Mouse (Mus musculus) hindbrain, embryonic 15.5 days (tissue): ENCODE data around the gene Hist1h1d. TPM values are rescaled to one million over a fixed set of nuclear protein-coding genes. Genes with fewer than 3 reads are reported as not detected.
"Not testable (repeated sequence)": the region's sequence is repeated elsewhere in the genome, so short reads cannot be mapped to it uniquely, and the experiment has no call there.

ENCODE experiments used
- ATAC-seq: fragments of 200-750 bp; cut with Nextera tagmentation; 2 replicates; pipeline ENCODE4 v1.8.0; 2017; ENCODE audit warnings: low read depth, moderate number of reproducible peaks, moderate TSS enrichment; ENCODE audit not compliant: low FRiP score
- H3K27ac ChIP-seq: fragments of 300-500 bp; sonication (generic); replicated peaks from 2 replicates; pipeline ENCODE4 v1.5.1; 2015; ENCODE audit warnings: mild to moderate bottlenecking, inconsistent platforms
- H3K27me3 ChIP-seq: fragments of 300-500 bp; sonication (generic); 2 replicates; pipeline ENCODE4 v1.6.1; 2015; ENCODE audit warnings: control low read depth, inconsistent platforms
- H3K36me3 ChIP-seq: fragments of 300-500 bp; sonication (generic); 2 replicates; pipeline ENCODE4 v1.6.1; 2015; ENCODE audit warnings: control low read depth, inconsistent platforms
- H3K4me1 ChIP-seq: fragments of 300-500 bp; sonication (generic); replicated peaks from 2 replicates; pipeline ENCODE4 v1.6.1; 2015; ENCODE audit warnings: control low read depth, inconsistent platforms
- H3K4me2 ChIP-seq: fragments of 300-500 bp; sonication (generic); 2 replicates; pipeline ENCODE4 v1.6.1; 2015; ENCODE audit warnings: moderate library complexity, mild to moderate bottlenecking, inconsistent platforms
- H3K4me3 ChIP-seq: fragments of 300-500 bp; sonication (generic); 2 replicates; pipeline ENCODE4 v1.5.1; 2015; ENCODE audit warnings: mild to moderate bottlenecking, inconsistent platforms
- H3K9ac ChIP-seq: fragments of 300-500 bp; sonication (generic); 2 replicates; pipeline ENCODE4 v1.6.1; 2015; ENCODE audit warnings: inconsistent platforms
- H3K9me3 ChIP-seq: fragments of 300-500 bp; sonication (generic); 2 replicates; pipeline ENCODE4 v1.6.1; 2016; ENCODE audit warnings: control low read depth, inconsistent platforms
- WGBS: fragments of 180-500 bp; shearing (Covaris S2); methylation state at CpG from one replicate; pipeline ENCODE4 v1.1.7; 2015; 5-methylcytosine and 5-hydroxymethylcytosine counted together
- polyA plus RNA-seq: library from polyadenylated mRNA; unstranded; fragments of >200 nt; fragmentation: Nextera tagmentation; extraction: Ambion mirVana; gene quantifications from 2 replicates; pipeline ENCODE4 v1.2.1, GENCODE M21; 2015

The Hist1h1d gene
- polyA plus RNA-seq, 1 experiment from 2014 or later, result 0.10 TPM

DNA sequence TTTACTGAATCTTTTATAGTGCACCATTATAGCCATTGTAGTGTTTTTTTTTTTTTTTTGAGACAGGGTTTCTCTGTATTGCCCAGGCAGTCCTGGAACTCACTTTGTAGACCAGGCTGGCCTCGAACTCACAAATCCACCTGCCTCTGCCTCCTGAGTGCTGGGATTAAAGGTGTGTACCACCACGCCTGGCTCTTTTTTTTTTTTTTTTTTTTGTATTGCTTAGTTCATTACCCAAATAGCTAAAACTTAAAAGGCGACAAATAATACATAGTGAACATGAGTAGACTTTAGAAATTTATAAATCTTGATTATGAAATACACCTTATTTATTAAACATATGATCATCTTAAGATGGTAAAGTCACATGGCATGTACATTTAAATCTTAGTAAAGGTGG is 11.6 kb upstream of the Hist1h1d start:
- Histone ChIP-seq H3K9ac (no peak overlapping the region), H3K9me3 (no peaks in the 10 kb centered on the region), H3K36me3 (no peaks in the 10 kb centered on the region), H3K4me1 (peaks cover 8% of the 10 kb centered on the region), H3K4me2 (no peak overlapping the region), H3K27me3 (no peaks in the 10 kb centered on the region), H3K27ac (no peak overlapping the region), H3K4me3 (no peak overlapping the region)
- 81% methylated on average over 3 of the region's 3 CpGs for WGBS
- no peak for ATAC-seq

DNA sequence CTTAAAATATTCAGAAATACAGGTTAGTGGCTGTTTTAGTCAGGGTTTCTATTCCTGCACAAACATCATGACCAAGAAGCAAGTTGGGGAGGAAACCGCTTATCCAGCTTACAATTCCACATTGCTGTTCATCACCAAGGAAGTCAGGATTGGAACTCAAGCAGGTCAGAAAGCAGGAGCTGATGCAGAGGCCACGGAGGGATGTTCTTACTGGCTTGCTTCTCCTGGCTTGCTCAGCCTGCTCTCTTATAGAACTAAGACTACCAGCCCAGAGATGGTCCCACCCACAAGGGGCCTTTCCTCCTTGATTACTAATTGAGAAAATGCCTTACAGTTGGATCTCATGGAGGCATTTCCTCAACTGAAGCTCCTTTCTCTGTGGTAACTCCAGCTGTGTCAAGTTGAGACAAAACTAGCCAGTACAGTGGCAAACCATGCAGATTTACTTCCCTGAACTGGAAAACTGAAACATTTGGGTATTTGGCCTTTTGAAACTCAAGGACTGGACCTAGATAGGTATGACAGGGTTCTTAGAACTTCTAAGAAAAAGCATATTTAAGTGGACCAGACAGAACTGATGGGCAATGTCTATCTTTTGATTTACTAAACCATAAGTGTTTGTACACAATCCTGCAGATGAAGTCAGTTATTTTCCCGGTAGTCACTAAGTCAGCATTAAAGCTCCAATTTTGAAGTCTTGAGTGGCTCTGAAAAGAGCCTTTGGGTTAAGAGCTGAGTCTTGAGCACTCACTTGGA is 10.7 kb upstream of the Hist1h1d start:
- not testable (repeated sequence) for H3K4me1 ChIP-seq, ATAC-seq, H3K36me3 ChIP-seq, H3K27me3 ChIP-seq, H3K9me3 ChIP-seq
- H3K27ac ChIP-seq, result 0 out of 2 replicates have a peak overlapping the region, but pooled peaks have one; percentile 77
- peak overlapping the region; percentile 40 for H3K9ac ChIP-seq
- peak overlapping the region; percentile 49 for H3K4me3 ChIP-seq
- 3% methylated on average over 3 of the region's 3 CpGs for WGBS
- H3K4me2 ChIP-seq, result peak overlapping the region; percentile 87

DNA sequence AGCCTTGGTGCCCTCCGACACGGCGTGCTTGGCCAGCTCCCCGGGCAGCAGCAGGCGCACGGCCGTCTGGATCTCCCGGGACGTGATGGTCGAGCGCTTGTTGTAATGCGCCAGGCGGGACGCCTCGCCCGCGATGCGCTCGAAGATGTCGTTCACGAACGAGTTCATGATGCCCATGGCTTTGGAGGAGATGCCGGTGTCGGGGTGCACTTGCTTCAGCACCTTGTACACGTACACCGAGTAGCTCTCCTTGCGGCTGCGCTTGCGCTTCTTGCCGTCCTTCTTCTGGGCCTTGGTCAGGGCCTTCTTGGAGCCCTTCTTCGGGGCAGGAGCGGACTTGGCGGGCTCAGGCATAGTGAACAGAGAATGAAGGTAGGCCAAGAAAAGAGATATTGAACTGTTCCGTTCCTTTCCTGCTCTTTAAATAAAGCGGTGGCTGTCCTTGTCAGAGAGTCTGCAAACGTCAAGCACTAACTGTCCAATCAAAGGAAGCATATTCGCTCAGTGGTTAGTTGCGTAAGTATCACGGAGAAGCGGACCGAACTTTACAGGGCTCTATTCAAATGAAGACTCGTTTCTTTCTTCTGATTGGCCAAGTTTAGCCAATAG is 10.0 kb upstream of the Hist1h1d start, which contains the start of gene Hist1h2bh:
Gene Hist1h2bh (minus strand): TSS at position 394 of the 609 bp plus-strand sequence.
- Histone ChIP-seq H3K4me3 (peak within 1 kb of the TSS; percentile 55), H3K27ac (peak within 1 kb of the TSS; percentile 90), H3K4me2 (peak within 1 kb of the TSS; percentile 87), H3K9ac (peak within 1 kb of the TSS; percentile 43)
- not testable (repeated sequence) for H3K4me1 ChIP-seq, H3K27me3 ChIP-seq, H3K9me3 ChIP-seq, H3K36me3 ChIP-seq
- under 1% methylated on average over 41 of the region's 42 CpGs for WGBS
- ATAC-seq, result peak; percentile 92

DNA sequence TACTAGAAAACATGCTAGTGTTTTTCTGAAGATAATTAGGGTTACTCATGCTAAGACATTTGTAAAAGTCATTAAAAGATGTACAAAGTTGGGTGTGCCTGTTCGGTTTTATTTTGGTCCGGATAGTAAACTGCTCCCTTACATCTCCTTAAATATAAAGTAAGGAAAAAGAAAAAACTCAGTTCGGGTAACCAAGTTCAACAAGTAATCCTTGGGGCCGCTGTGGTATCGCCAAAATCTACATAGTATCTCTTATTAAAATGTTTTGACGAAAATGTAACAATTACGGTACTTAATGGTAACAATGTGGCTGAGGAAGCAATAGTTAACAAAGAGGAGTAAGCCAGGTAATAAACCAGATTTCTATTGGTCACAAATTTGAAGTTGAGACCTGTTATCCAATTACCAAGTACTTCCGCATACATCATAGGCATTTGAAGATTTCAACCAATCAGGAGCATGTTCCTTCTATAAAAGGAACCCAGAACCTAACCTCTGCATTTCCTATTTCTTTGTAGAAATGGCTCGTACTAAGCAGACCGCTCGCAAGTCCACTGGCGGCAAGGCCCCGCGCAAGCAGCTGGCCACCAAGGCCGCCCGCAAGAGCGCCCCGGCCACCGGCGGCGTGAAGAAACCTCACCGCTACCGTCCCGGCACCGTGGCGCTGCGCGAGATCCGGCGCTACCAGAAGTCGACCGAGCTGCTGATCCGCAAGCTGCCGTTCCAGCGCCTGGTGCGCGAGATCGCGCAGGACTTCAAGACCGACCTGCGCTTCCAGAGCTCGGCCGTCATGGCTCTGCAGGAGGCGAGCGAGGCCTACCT is 8.9 kb upstream of the Hist1h1d start, which contains the start of gene Hist1h3f:
Gene Hist1h3f (plus strand): TSS at position 88 of the 822 bp plus-strand sequence.
- Histone ChIP-seq H3K27me3 (no peaks in the 10 kb centered on the region), H3K9ac (peak within 1 kb of the TSS; percentile 61), H3K4me1 (peaks cover 8% of the 10 kb centered on the region), H3K27ac (peak within 1 kb of the TSS; percentile 90), H3K4me2 (peak within 1 kb of the TSS; percentile 87), H3K36me3 (no peaks in the 10 kb centered on the region), H3K4me3 (peak within 1 kb of the TSS; percentile 55), H3K9me3 (no peaks in the 10 kb centered on the region)
- ATAC-seq, result peak; percentile 96
- WGBS, result under 1% methylated on average over 34 of the region's 45 CpGs

DNA sequence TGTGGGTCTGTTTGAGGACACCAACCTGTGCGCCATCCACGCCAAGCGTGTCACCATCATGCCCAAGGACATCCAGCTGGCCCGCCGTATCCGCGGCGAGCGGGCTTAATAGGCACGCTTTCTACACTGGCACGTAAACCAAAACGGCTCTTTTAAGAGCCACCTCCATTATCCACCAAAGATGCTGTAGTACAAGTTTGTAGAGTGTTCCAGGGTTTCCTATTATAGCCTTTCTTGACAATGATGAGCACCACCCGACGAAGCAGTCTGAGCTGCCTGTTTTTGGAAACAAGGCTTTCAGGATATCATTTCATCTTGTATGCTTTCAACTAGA is 8.3 kb upstream of the Hist1h1d start:
- peak overlapping the region; percentile 55 for H3K4me3 ChIP-seq
- not testable (repeated sequence) for H3K4me1 ChIP-seq, ATAC-seq, H3K9me3 ChIP-seq, H3K27me3 ChIP-seq, H3K36me3 ChIP-seq
- peak overlapping the region; percentile 90; the same call in 1 of the 2 replicates for H3K27ac ChIP-seq
- H3K4me2 ChIP-seq, result peak overlapping the region; percentile 87
- WGBS, result 0% methylated on average over 11 of the region's 14 CpGs
- peak overlapping the region; percentile 61; the same call in 1 of the 2 replicates for H3K9ac ChIP-seq

DNA sequence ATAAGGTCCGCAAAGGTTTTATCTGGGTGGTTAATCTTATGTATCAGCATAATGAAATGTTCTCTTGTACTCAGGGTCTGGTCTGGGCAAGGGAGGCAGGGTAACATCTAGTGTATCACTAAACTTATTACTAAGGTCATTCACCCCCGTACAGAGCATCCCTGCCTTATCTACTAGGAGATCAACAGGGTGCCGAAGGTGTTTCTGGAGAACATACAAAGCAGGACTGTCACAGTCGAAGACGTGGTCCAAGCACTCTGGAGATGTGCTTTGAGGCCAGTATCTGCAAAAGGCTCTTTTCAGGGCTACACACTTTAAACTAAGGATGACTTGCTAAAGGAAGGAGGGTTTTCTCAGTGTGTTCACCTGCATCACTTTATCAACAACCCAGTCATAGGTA is 6.4 kb upstream of the Hist1h1d start:
- Histone ChIP-seq H3K27ac (no peak overlapping the region), H3K9ac (no peak overlapping the region), H3K4me2 (no peak overlapping the region), H3K4me3 (no peak overlapping the region), H3K9me3 (no peaks in the 10 kb centered on the region), H3K4me1 (peaks cover 15% of the 10 kb centered on the region), H3K27me3 (no peaks in the 10 kb centered on the region), H3K36me3 (no peaks in the 10 kb centered on the region)
- no peak for ATAC-seq
- 87% methylated on average over 5 of the region's 5 CpGs for WGBS

DNA sequence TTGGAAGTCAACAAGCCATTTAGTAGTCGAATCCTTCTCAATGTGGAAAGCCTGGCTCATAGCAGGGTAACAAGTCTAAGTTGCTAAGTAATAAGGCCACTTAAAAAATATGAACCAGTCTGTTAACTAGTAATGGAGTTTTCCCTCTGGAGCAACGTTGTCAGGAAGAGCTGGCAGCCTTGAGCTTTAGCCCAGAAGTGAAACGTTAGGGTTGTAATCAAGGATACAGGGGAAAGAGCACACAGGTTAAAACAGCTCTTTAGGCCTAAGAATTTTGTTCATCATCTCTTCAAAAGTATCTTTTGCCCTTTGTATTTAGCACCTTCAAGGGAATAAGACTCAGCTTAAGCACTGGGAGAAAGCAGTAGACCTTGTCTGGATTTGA is 2.3 kb upstream of the Hist1h1d start:
- H3K9me3 ChIP-seq, result no peaks in the 10 kb centered on the region
- H3K27ac ChIP-seq, result peak overlapping the region; percentile 87
- H3K9ac ChIP-seq, result peak overlapping the region; percentile 54; the same call in 1 of the 2 replicates
- H3K4me2 ChIP-seq, result peak overlapping the region; percentile 64
- no peaks in the 10 kb centered on the region for H3K27me3 ChIP-seq
- ATAC-seq, result no peak
- no peaks in the 10 kb centered on the region for H3K36me3 ChIP-seq
- peaks cover 29% of the 10 kb centered on the region for H3K4me1 ChIP-seq
- 8% methylated on average over 3 of the region's 3 CpGs for WGBS
- H3K4me3 ChIP-seq, result peak overlapping the region; percentile 46

DNA sequence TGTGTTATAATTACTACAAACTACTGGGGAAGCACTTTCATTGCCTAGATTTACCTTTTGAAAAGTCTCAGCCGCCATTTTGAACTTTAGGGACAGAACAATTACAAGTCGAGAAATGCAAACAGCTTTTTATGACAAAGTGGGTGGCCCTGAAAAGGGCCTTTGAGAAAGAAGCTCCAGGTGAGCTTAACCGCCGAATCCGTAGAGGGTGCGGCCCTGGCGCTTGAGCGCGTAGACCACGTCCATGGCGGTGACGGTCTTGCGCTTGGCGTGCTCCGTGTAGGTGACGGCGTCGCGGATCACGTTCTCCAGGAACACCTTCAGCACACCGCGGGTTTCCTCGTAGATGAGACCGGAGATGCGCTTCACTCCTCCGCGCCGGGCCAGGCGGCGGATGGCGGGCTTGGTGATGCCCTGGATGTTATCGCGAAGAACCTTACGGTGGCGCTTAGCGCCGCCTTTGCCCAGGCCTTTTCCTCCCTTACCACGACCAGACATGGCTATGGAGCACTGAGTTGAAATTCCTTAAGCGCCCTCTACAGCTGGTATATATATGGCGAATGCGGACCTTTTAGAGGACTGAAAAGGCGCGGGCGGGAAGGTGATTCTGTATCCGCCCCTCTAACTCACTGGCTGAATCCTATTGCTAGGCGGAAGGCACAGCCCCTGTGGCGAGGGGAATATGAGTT is 1.8 kb upstream of the Hist1h1d start, which contains the start of gene Hist1h4f:
Gene Hist1h4f (minus strand): TSS at position 503 of the 689 bp plus-strand sequence.
- H3K36me3 ChIP-seq, H3K9me3 ChIP-seq, H3K27me3 ChIP-seq: not testable (repeated sequence)
- ATAC-seq, result peak; percentile 93
- peak within 1 kb of the TSS; percentile 46 for H3K4me3 ChIP-seq
- peak within 1 kb of the TSS; percentile 54 for H3K9ac ChIP-seq
- peaks cover 32% of the 10 kb centered on the region for H3K4me1 ChIP-seq
- H3K4me2 ChIP-seq, result peak within 1 kb of the TSS; percentile 64
- WGBS, result under 1% methylated on average over 47 of the region's 47 CpGs
- H3K27ac ChIP-seq, result peak within 1 kb of the TSS; percentile 87

DNA sequence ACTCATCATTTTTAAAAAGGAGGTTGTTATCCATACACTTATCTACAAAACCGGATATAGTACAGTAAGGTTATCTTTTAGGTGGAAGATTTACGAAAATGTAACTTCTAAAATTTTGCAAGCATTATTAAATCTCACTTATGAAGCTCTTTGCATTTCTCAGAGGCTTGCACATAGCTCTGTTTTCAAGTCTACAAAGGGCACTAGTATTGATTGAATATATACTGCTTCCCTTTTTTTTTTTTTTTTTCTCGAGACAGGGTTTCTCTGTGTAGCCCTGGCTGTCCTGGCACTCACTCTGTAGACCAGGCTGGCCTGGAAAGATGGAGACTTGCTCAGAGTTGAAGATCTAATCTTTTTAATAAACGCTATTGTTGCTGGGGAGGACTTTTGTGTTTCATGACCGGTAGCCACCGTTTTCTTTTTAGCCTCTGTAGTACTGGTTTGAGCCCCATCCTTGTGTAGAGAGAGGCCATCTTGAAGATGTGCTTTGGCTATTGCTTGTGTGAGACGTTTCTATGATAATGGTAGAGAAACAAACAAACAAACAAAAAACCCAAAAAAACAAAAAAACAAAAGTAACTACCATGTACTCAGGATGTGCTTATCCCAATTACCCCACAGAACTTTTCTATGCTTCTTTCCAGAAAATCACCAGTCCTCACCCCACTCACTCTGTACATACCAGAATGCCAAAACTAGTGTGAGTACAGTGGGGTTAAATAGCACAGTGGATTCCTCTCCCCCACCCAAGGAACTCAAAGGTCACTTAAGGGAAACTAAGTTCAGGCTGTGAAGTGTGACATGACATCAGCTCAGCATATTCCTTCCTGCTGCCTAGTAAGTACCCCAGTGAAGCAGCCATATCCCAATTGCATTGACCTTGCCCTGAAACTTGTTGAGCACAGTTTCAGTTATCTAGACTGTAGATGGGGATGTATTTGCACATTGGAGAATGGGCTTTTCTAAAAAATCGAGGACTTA is 839 bp upstream of the Hist1h1d start:
- H3K9ac ChIP-seq, result 0 out of 2 replicates have a peak overlapping the region, but pooled peaks have one; percentile 17
- WGBS, result 52% methylated on average over 8 of the region's 8 CpGs
- H3K27ac ChIP-seq, result peak overlapping the region; percentile 87
- no peaks in the 10 kb centered on the region for H3K36me3 ChIP-seq
- H3K27me3 ChIP-seq, result no peaks in the 10 kb centered on the region
- peak overlapping the region; percentile 46 for H3K4me3 ChIP-seq
- H3K9me3 ChIP-seq, result no peaks in the 10 kb centered on the region
- peak overlapping the region; percentile 64 for H3K4me2 ChIP-seq
- ATAC-seq, result no peak
- H3K4me1 ChIP-seq, result peaks cover 38% of the 10 kb centered on the region

DNA sequence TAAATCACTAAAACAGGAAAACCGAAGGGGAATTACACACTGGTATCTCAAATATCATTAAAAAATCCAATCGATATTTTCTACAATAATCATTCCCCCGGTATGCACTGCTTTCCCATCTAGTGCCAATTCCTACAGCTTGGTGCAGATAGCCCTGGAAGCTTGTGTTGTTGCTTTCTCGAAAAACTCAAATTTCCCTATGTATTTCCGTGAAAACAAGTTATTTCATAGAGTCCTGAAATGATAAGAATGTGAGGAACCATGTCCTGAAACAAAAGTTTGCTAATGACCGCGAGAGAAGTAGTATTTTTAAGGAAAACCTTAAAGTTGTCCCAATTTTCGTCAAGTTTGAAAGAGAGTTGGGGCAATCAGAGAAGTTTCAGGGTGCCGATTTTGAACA is 1.3 kb downstream of the Hist1h1d start:
- Histone ChIP-seq H3K9ac (peak overlapping the region; percentile 63), H3K4me1 (peaks cover 38% of the 10 kb centered on the region), H3K9me3 (no peaks in the 10 kb centered on the region), H3K4me2 (peak overlapping the region; percentile 100), H3K27ac (peak overlapping the region; percentile 90), H3K4me3 (peak overlapping the region; percentile 53), H3K27me3 (no peaks in the 10 kb centered on the region), H3K36me3 (no peaks in the 10 kb centered on the region)
- 21% methylated on average over 9 of the region's 9 CpGs for WGBS
- no peak for ATAC-seq
